Mouse (Mus musculus) liver, adult 2 months (tissue): ENCODE data around the gene Ttll11.

ENCODE experiments used
- CTCF ChIP-seq: fragments of 200-500 bp; IDR thresholded peaks from 2 replicates; pipeline ENCODE4 v1.5.1; 2011; ENCODE audit warnings: low read depth, low read length, control low read depth
- POLR2A ChIP-seq: fragments of 200-500 bp; IDR thresholded peaks from 2 replicates; pipeline ENCODE4 v1.6.1; 2011; ENCODE audit warnings: low read length, control low read depth; ENCODE audit not compliant: insufficient read depth; ENCODE audit errors: extremely low read depth

DNA sequence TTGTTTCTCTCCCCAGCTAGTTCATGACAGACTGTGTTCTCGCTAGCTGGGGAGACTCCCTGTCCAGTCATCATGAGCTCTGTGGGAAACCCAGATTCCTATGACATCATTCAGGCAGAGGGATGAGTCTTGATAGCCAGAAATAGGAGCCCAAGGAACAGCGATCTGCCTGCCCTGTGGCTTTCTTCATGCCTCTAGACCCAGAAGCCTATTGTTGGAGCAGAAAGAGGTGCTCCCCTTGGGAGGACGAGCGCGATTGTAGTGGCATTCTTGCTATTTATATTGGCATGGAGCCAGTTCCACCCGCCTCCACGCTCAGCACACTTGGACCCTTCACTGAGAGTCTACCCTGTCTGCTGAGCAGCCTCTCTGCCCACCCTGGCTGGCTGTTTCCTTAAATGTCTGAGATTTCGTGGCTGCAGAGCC lies 265.0 kb downstream of the Ttll11 start:
- TF ChIP-seq CTCF (no peak), POLR2A (no peak)
